Mouse (Mus musculus) urinary bladder, postnatal 14 days (tissue): ENCODE data around the gene Sec61a1.

Experiments
- DNase-seq: peaks from one replicate; pipeline ENCODE4 v3.0.0; 2021; ENCODE audit warnings: low spot score

Gene Sec61a1

GRCm38 (mm10) chr6:88516667-88517066, 2.0 kb downstream of the Sec61a1 start:
- no peak for DNase-seq

- no peak for DNase-seq
These were observed 2.7 kb downstream of the Sec61a1 start for GRCm38 (mm10) chr6:88515971-88516370.

- DNase-seq: no peak
These were observed 4.2 kb downstream of the Sec61a1 start for GRCm38 (mm10) chr6:88514546-88514945.

GRCm38 (mm10) chr6:88513984-88514383, 4.7 kb downstream of the Sec61a1 start:
- no peak for DNase-seq

- no peak for DNase-seq
These were observed 15.7 kb downstream of the Sec61a1 start for GRCm38 (mm10) chr6:88503044-88503443.

GRCm38 (mm10) chr6:88502030-88502970, 16.4 kb downstream of the Sec61a1 start:
- DNase-seq: no peak

- no peak for DNase-seq
These were observed 18.3 kb downstream of the Sec61a1 start for GRCm38 (mm10) chr6:88500405-88500767.

- DNase-seq: peak; percentile 46
These were observed 19.0 kb downstream of the Sec61a1 start for GRCm38 (mm10) chr6:88499481-88500404.

GRCm38 (mm10) chr6:88493712-88494111, 25.0 kb downstream of the Sec61a1 start:
- DNase-seq: no peak

GRCm38 (mm10) chr6:88490629-88491354, 27.9 kb downstream of the Sec61a1 start:
- no peak for DNase-seq

- no peak for DNase-seq
These were observed 28.9 kb downstream of the Sec61a1 start for GRCm38 (mm10) chr6:88489834-88490233.

GRCm38 (mm10) chr6:88489026-88489425, 29.7 kb downstream of the Sec61a1 start:
- no peak for DNase-seq

GRCm38 (mm10) chr6:88486893-88487292, 31.8 kb downstream of the Sec61a1 start:
- peak; percentile 53 for DNase-seq

- peak; percentile 33 for DNase-seq
These were observed 33.3 kb downstream of the Sec61a1 start for GRCm38 (mm10) chr6:88485378-88485777.

GRCm38 (mm10) chr6:88483913-88484312, 34.8 kb downstream of the Sec61a1 start:
- DNase-seq: no peak

- peak; percentile 43 for DNase-seq
These were observed 35.6 kb downstream of the Sec61a1 start for GRCm38 (mm10) chr6:88483111-88483510.

- DNase-seq: no peak
These were observed 38.3 kb downstream of the Sec61a1 start for GRCm38 (mm10) chr6:88480421-88480820.

GRCm38 (mm10) chr6:88469878-88470277, 48.8 kb downstream of the Sec61a1 start:
- no peak for DNase-seq

- DNase-seq: peak; percentile 92
These were observed 53.4 kb downstream of the Sec61a1 start, which contains the start of gene Ruvbl1 for GRCm38 (mm10) chr6:88465181-88465920. Gene Ruvbl1 (plus strand): TSS chr6:88465409.

- DNase-seq: no peak
These were observed 64.2 kb downstream of the Sec61a1 start for GRCm38 (mm10) chr6:88454545-88454944.
